30 mouse cellular contexts compared by ENCODE assay signal in the genomic region with DNA sequence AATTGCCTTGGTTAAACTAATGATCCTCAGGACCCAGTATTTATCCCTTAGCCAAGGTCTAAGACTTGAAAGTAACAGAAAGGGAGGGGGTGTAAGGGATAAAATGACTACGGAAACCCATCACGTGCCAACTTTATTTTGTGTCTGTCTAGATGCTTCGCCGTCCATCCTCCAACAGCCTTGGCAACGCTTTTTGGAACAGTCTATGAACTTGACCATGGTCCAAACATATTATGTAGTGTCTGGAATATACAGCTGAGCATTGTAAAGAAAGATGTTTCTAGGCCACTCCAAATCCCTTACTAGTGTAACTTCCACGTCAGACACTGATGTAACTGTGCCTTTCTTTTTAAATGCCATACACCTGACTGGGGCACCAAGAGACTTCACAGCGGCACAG. TPM values are rescaled to one million over a fixed set of nuclear protein-coding genes. Genes with fewer than 3 reads are reported as not detected.
A peak's percentile ranks its signal among the peaks of the same experiment; 100 is the strongest.
DNase-seq lines count a peak whose midpoint lies in the region; ATAC-seq and TF ChIP-seq lines count a peak whose summit lies in the region.
"Had no signal": no experiment of that assay in that cellular context is flagged by ENCODE, and none has a peak within 500 bp of the region (broad histone marks: within the 10 kb centered on the region; RNA-seq: fewer than 3 reads in every experiment).

No protein-coding gene starts in this region.

- ATAC-seq in lung, embryonic 14.5 days (ENCODE audit: insufficient read depth) = no peak
- ATAC-seq in lung, embryonic 16.5 days (ENCODE audit: low read depth) = peak; percentile 62
- ATAC-seq: forebrain, embryonic 14.5 days had no signal

- peaks cover 2% of the 10 kb centered on the region; the same call in 1 of the 2 replicates for H3K4me1 ChIP-seq in lung, embryonic 14.5 days (ENCODE audit: insufficient read depth)
- no peaks in the 10 kb centered on the region for H3K4me1 ChIP-seq in lung, adult 2 months (ENCODE audit: control insufficient read depth, insufficient read depth, low read length)
- peaks cover 5% of the 10 kb centered on the region; the same call in 1 of the 2 replicates for H3K4me1 ChIP-seq in lung, embryonic 16.5 days (replicated peaks; ENCODE audit: control insufficient read depth, insufficient read depth, low read length)
- H3K4me1 ChIP-seq: embryonic facial prominence, embryonic 13.5 days; forebrain, embryonic 10.5 days; forebrain, embryonic 12.5 days had no signal

- H3K27ac ChIP-seq in lung, embryonic 14.5 days (ENCODE audit: low read depth) = no peak overlapping the region
- H3K27ac ChIP-seq in lung, embryonic 16.5 days (ENCODE audit: low read length) = no peak overlapping the region
- H3K27ac ChIP-seq: embryonic facial prominence, embryonic 13.5 days; embryonic facial prominence, embryonic 15.5 days; forebrain, embryonic 10.5 days; forebrain, embryonic 12.5 days had no signal

- no peak for TF ChIP-seq POLR2A in lung, adult 2 months (IDR thresholded peaks at IDR 0.05; ENCODE audit: borderline replicate concordance, extremely low read depth, low read depth, low read length)

- H3K9me3 ChIP-seq in lung, embryonic 14.5 days (ENCODE audit: low read depth, low read length) = no peaks in the 10 kb centered on the region
- no peaks in the 10 kb centered on the region for H3K9me3 ChIP-seq in lung, embryonic 16.5 days (ENCODE audit: control insufficient read depth, low read length)
- H3K9me3 ChIP-seq: embryonic facial prominence, embryonic 13.5 days; embryonic facial prominence, embryonic 15.5 days; forebrain, embryonic 10.5 days; forebrain, embryonic 12.5 days had no signal

- no peak overlapping the region for H3K4me2 ChIP-seq in lung, embryonic 14.5 days
- H3K4me2 ChIP-seq in lung, embryonic 16.5 days (ENCODE audit: low read depth, low read length) = no peak overlapping the region
- H3K4me2 ChIP-seq: embryonic facial prominence, embryonic 13.5 days; embryonic facial prominence, embryonic 15.5 days; forebrain, embryonic 12.5 days had no signal

- peak; percentile 7 for DNase-seq in heart, adult 11 months
- DNase-seq in heart, postnatal 10 days = no peak
- DNase-seq in lung, embryonic 14.5 days = peak; percentile 72
- no peak for DNase-seq in lung, adult 2 months
- DNase-seq in lung, postnatal 14 days = no peak
- peak; percentile 11 for DNase-seq in A20 (ENCODE audit: low read depth, low spot score)
- DNase-seq: adrenal gland, adult 2 months; adrenal gland, postnatal 10 days; adrenal gland, postnatal 25 days; cerebellum, adult 11 months; cerebellum, adult 18-20 months; cerebellum, adult 8-10 months; cerebellum, adult 9-11 months; cerebellum, postnatal 14 days; cerebellum, postnatal 36 days; embryo, embryonic 11 days had no signal

- no peak overlapping the region for H3K4me3 ChIP-seq in lung, embryonic 14.5 days (ENCODE audit: low read depth, low read length)
- no peak overlapping the region for H3K4me3 ChIP-seq in lung, adult 2 months (replicated peaks; ENCODE audit: extremely low read depth, low read depth, low read length)
- no peak overlapping the region for H3K4me3 ChIP-seq in lung, embryonic 16.5 days (ENCODE audit: low read length)
- H3K4me3 ChIP-seq: embryonic facial prominence, embryonic 13.5 days; embryonic facial prominence, embryonic 15.5 days; erythroblast, embryonic 14.5 days; forebrain, embryonic 10.5 days; forebrain, embryonic 12.5 days had no signal

- no peak overlapping the region for H3K9ac ChIP-seq in lung, embryonic 14.5 days
- no peak overlapping the region for H3K9ac ChIP-seq in lung, embryonic 16.5 days (ENCODE audit: low read length)
- H3K9ac ChIP-seq: embryonic facial prominence, embryonic 13.5 days; embryonic facial prominence, embryonic 15.5 days; forebrain, embryonic 12.5 days had no signal

- intact Hi-C loops in heart, postnatal 10 days (cut with DNase I) = no loop called here

- 64% methylated on average over 7 of the region's 7 CpGs for WGBS in lung, embryonic 14.5 days
- WGBS in lung, adult 2 months = 76% methylated on average over 7 of the region's 7 CpGs
- 59% methylated on average over 7 of the region's 7 CpGs for WGBS in lung, embryonic 16.5 days

- no peaks in the 10 kb centered on the region for H3K36me3 ChIP-seq in lung, embryonic 14.5 days (ENCODE audit: insufficient read depth)
- H3K36me3 ChIP-seq in lung, embryonic 16.5 days (ENCODE audit: control insufficient read depth, insufficient read depth, low read length) = no peaks in the 10 kb centered on the region
- H3K36me3 ChIP-seq: embryonic facial prominence, embryonic 13.5 days; embryonic facial prominence, embryonic 15.5 days; forebrain, embryonic 10.5 days; forebrain, embryonic 12.5 days had no signal

- H3K27me3 ChIP-seq in lung, embryonic 14.5 days (ENCODE audit: insufficient read depth, low read length) = no peaks in the 10 kb centered on the region
- H3K27me3 ChIP-seq in lung, embryonic 16.5 days (ENCODE audit: control insufficient read depth, insufficient read depth, low read depth, low read length) = no peaks in the 10 kb centered on the region
- H3K27me3 ChIP-seq: embryonic facial prominence, embryonic 13.5 days; embryonic facial prominence, embryonic 15.5 days; forebrain, embryonic 12.5 days had no signal

- TF ChIP-seq CTCF in lung, embryonic 14.5 days (IDR thresholded peaks at IDR 0.05; ENCODE audit: low read depth) = no peak
- TF ChIP-seq CTCF in lung, adult 2 months (IDR thresholded peaks at IDR 0.05; ENCODE audit: insufficient read depth, low read length) = no peak

RNA-seq across cellular contexts. Expression of a gene that starts 33.1 kb away (rescaled TPM):
- total RNA-seq in heart, postnatal 10 days (2021) = not detected
- not detected in 2 replicates for polyA plus RNA-seq in lung, embryonic 14.5 days (2014; fragmentation: Nextera tagmentation; extraction: Ambion mirVana)
- not detected in 2 replicates for polyA plus RNA-seq in lung, adult 2 months (2012; rRNA removed)
- not detected in 2 replicates for polyA plus RNA-seq in lung, embryonic 16.5 days (2015; fragmentation: Nextera tagmentation; extraction: Ambion mirVana)
- total RNA-seq: adrenal gland, adult 2 months; adrenal gland, postnatal 10 days; adrenal gland, postnatal 25 days; adrenal gland, postnatal 4 days; common myeloid progenitor, adult 5-6 weeks; ES-E14; MEL had no signal
- polyA plus RNA-seq: adrenal gland, adult 2 months; brain, embryonic 14.5 days; C2C12; embryonic facial prominence, embryonic 11.5 days; embryonic facial prominence, embryonic 13.5 days; embryonic facial prominence, embryonic 15.5 days; erythroblast, embryonic 14.5 days; forebrain, embryonic 10.5 days; forebrain, embryonic 12.5 days; forebrain, embryonic 14.5 days had no signal

RNA-seq across cellular contexts. Expression of a gene that starts 34.9 kb away (rescaled TPM):
- total RNA-seq in heart, postnatal 10 days (2021) = 100 to 1,000 TPM; 210 to 229 TPM
- 128 and 145 TPM in 2 replicates for polyA plus RNA-seq in lung, embryonic 14.5 days (2014; fragmentation: Nextera tagmentation; extraction: Ambion mirVana)
- 164 and 239 TPM in 2 replicates for polyA plus RNA-seq in lung, adult 2 months (2012; rRNA removed)
- 52.9 and 59.0 TPM in 2 replicates for polyA plus RNA-seq in lung, embryonic 16.5 days (2015; fragmentation: Nextera tagmentation; extraction: Ambion mirVana)

RNA-seq across cellular contexts. Expression of a gene that starts 50.2 kb away (rescaled TPM):
- not detected for total RNA-seq in heart, postnatal 10 days (2021)
- polyA plus RNA-seq in lung, embryonic 14.5 days (2014; fragmentation: Nextera tagmentation; extraction: Ambion mirVana) = not detected in 2 replicates
- not detected in 2 replicates for polyA plus RNA-seq in lung, adult 2 months (2012; rRNA removed)
- not detected in 2 replicates for polyA plus RNA-seq in lung, embryonic 16.5 days (2015; fragmentation: Nextera tagmentation; extraction: Ambion mirVana)
- total RNA-seq: adrenal gland, adult 2 months; adrenal gland, postnatal 10 days; adrenal gland, postnatal 25 days; adrenal gland, postnatal 4 days; common myeloid progenitor, adult 5-6 weeks; ES-E14; MEL had no signal
- polyA plus RNA-seq: adrenal gland, adult 2 months; brain, embryonic 14.5 days; C2C12; embryonic facial prominence, embryonic 11.5 days; embryonic facial prominence, embryonic 13.5 days; erythroblast, embryonic 14.5 days; forebrain, embryonic 10.5 days; forebrain, embryonic 12.5 days; forebrain, embryonic 14.5 days had no signal

Comparison
In these comparisons a context has a peak if more than half of its experiments do, and no peak if none do; other contexts are left out.
1. DNase-seq: peak in heart, adult 11 months (single experiment), lung, embryonic 14.5 days (single experiment) and A20 (single experiment); none in heart, postnatal 10 days (0 of 2), lung, adult 2 months (single experiment) and lung, postnatal 14 days (single experiment).